Mouse (Mus musculus): ENCODE results near the gene Rmi1. TPM values are rescaled to one million over a fixed set of nuclear protein-coding genes. Genes with fewer than 3 reads are reported as not detected.
"Not testable (repeated sequence)": the region's sequence is repeated elsewhere in the genome, so short reads cannot be mapped to it uniquely, and the experiment has no call there.

Rmi1 gene
- 27.6 and 30.9 TPM in 2 replicates for polyA plus RNA-seq (2016; fragmentation: Nextera tagmentation; extraction: Ambion mirVana)

DNA sequence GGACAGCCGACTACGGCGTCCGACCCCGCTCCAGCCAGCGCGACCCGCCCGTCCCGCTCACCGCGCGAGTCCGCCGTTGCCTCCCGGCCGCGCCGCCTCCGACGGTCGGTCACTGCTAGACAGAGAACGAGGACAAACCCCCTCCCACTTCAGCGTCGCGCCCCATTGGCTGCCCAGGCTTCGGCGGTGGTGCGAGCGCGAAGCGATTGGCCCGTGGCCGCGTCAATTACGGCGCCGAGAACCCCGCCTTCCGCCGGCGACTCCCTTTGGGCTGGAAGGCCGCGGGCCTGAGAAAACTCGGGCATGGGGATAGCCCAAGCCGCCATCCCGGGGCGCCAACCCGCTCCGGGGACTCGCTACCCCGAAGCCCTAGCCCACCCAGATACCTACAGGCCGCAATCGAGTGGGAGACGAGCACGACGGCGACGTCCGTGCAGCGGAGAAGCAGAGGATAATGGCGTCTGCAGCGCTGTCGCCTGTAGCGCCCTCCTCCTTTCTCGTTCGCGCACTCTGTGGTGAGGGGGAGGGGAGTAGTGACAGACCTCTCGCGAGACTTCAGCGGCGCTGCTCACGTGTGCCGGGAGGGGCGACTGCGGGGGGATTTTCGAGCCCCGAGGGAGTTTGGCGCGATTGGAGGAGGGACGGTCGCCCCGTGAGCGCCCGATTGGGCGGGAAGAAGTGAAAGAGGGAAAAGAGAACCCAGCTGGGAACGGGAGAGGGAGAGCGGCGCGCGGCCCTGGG lies at the start of gene Rmi1:
Gene Rmi1 (plus strand): TSS at position 246 of the 741 bp plus-strand sequence.
- peak; percentile 98 for DNase-seq (ENCODE audit: low spot score)
- no peaks in the 10 kb centered on the region for H3K9me3 ChIP-seq (replicated peaks)
- H3K27me3 ChIP-seq (ENCODE audit: low read depth, poor library complexity, severe bottlenecking), result no peaks in the 10 kb centered on the region
- H3K4me3 ChIP-seq, result peak within 1 kb of the TSS; percentile 97
- 0 out of 2 replicates have a peak, but pooled peaks cover 8% of the 10 kb centered on the region for H3K4me1 ChIP-seq
- peaks cover 39% of the 10 kb centered on the region for H3K36me3 ChIP-seq
- under 1% methylated on average over 91 of the region's 91 CpGs for WGBS
- peak within 1 kb of the TSS; percentile 100 for H3K27ac ChIP-seq

DNA sequence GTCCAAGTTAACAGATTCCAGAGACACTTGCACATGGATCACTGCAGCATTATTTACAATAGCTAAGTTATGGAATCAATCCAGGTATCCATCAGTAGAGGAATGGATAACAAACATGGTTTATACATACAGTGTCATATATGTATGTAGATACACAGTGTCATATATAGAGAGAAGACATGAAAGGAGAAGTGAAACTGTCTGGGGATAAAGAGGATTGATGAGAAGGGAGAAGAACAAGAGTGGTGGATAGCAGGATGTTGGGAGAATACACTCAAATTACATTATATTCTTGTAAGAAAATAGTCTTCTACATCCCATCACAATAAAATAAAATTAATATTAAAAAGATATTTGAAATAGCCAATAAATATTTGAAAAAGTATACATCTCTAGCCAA lies 49.1 kb upstream of the Rmi1 start:
- Histone ChIP-seq H3K4me1 (no peaks in the 10 kb centered on the region), H3K36me3 (no peaks in the 10 kb centered on the region), H3K27ac (no peak overlapping the region), H3K9me3 (replicated peaks) (no peaks in the 10 kb centered on the region), H3K27me3 (ENCODE audit: low read depth, poor library complexity, severe bottlenecking) (peaks cover 6% of the 10 kb centered on the region; the same call in 1 of the 2 replicates), H3K4me3 (no peak overlapping the region)
- DNase-seq (ENCODE audit: low spot score), result no peak

DNA sequence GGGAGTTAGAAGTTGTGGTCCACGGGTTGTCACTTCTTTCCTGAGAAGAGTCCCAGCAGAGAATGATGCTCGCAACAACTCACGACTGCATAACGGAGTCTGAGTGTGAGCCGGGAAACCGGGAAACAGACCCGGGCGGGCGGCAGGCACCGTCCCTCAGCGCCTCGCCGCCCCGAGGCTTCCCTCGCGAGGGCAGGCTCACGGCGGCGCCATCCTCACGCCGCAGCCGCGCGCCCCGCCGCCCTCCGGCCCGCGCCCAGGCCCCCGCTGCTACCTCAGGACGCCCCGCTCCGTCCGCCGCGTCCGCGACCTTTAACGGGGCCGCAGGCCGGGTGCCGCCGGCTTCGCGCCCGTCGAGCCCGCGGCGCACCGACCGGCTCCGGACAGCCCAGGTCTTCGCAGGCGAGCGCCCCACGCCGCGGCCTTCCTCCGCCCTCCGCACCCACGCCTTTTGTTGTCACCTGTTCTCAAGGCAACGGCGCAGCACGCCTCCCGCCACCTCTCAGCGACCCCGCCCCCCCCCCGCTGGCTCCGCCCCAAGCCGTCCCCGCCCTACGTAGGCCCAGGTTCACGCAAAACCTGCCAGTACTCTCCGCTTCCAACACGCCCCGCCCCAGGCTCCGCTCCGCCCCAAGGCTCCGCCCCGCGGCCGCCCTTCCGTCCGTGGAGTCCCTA lies 43.3 kb upstream of the Rmi1 start, which contains the start of gene Kif27:
Gene Kif27 (minus strand): TSS at position 494 of the 675 bp plus-strand sequence.
- Histone ChIP-seq H3K4me1 (peaks cover 12% of the 10 kb centered on the region), H3K27me3 (ENCODE audit: low read depth, poor library complexity, severe bottlenecking) (peaks cover 6% of the 10 kb centered on the region; the same call in 1 of the 2 replicates), H3K36me3 (no peaks in the 10 kb centered on the region), H3K27ac (peak within 1 kb of the TSS; percentile 81), H3K9me3 (replicated peaks) (no peaks in the 10 kb centered on the region), H3K4me3 (peak within 1 kb of the TSS; percentile 90)
- WGBS, result 1% methylated on average over 84 of the region's 85 CpGs
- DNase-seq (ENCODE audit: low spot score), result peak; percentile 93

DNA sequence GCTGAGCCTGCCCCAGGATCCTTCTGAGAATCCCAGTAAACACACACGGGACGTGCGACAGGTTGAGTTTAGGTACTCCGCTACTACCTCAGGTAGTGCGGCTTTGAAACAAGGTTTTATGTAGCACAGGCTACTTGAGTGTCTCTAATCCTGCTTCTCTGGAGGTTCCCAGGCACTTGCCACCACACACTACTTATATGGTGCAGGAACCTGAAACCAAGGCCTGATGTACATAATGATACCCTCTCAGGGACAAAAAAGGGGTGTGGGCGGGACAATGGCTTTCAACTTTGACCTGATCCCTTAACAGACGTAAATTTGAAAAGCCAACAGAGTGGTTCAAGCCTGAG lies 42.8 kb upstream of the Rmi1 start:
- Histone ChIP-seq H3K36me3 (no peaks in the 10 kb centered on the region), H3K4me1 (peaks cover 12% of the 10 kb centered on the region), H3K9me3 (replicated peaks) (no peaks in the 10 kb centered on the region), H3K27ac (peak overlapping the region; percentile 81), H3K4me3 (peak overlapping the region; percentile 90), H3K27me3 (ENCODE audit: low read depth, poor library complexity, severe bottlenecking) (peaks cover 6% of the 10 kb centered on the region; the same call in 1 of the 2 replicates)
- 4% methylated on average over 7 of the region's 7 CpGs for WGBS
- no peak for DNase-seq (ENCODE audit: low spot score)

DNA sequence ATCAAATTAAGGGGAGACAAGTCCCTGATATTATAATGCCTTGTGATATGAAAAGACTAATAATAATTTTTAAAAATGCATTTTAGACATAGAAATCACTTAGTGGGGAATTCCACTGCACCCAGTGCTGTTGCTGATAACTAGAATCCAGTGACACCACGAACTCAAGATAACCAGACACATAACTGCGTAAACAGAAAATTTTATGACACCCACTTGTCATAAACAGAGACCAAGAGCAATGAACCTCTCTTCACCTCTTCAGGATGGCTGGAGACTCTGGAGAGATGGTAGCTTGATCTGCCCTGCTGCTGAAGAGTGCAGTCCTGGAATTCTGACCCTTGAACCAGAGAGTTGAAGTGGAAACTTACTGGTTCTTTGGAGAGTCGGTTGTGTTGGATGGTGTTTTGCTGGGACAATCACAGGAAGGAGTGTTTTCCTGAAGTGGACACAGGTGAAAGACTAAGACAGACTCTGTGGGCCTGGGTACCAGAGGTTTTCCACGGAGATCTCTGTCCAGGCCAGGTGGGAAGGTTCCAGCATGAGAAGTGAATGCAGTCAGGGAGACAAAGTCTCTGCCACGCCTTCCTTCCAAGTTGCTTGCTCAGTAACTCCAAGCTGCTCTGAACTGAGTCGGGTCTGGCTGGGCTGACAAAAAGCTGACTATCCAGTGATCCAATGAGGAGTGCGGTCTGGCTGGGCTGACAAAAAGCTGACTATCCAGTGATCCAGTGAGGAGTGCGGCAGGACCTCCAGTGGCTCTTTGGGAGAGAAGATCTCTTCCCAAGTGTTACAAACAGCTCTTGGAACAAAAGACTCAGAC lies 37.5 kb upstream of the Rmi1 start:
- peak; percentile 19 for DNase-seq (ENCODE audit: low spot score)
- Histone ChIP-seq H3K27me3 (ENCODE audit: low read depth, poor library complexity, severe bottlenecking) (no peaks in the 10 kb centered on the region), H3K4me3 (no peak overlapping the region), H3K27ac (no peak overlapping the region), H3K4me1 (no peaks in the 10 kb centered on the region), H3K36me3 (no peaks in the 10 kb centered on the region), H3K9me3 (replicated peaks) (no peaks in the 10 kb centered on the region)
- WGBS, result 84% methylated on average over 8 of the region's 8 CpGs

DNA sequence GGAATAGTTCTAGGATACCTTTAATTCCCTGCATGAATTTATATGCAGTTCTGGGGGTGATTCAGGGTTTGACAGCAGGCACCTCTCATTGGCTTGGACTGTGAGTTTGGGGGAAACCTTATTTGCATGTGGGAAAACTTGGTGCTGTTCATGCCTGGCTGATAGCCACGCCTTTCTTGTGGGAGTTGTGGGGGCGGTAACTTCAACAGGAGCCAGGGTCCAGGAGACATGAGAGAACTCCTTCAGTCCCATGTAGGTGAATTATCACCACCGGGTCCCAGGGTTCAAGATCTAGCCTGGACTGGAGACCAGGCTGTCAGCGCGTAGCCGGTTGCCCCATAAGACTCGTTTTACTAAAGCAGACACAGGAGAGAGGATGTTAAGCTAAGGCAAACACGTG lies 36.9 kb upstream of the Rmi1 start:
- WGBS, result 83% methylated on average over 8 of the region's 8 CpGs
- H3K4me3 ChIP-seq; H3K27me3 ChIP-seq (ENCODE audit: low read depth, poor library complexity, severe bottlenecking); H3K27ac ChIP-seq; DNase-seq (ENCODE audit: low spot score); H3K4me1 ChIP-seq; H3K36me3 ChIP-seq; H3K9me3 ChIP-seq (replicated peaks): not testable (repeated sequence)

DNA sequence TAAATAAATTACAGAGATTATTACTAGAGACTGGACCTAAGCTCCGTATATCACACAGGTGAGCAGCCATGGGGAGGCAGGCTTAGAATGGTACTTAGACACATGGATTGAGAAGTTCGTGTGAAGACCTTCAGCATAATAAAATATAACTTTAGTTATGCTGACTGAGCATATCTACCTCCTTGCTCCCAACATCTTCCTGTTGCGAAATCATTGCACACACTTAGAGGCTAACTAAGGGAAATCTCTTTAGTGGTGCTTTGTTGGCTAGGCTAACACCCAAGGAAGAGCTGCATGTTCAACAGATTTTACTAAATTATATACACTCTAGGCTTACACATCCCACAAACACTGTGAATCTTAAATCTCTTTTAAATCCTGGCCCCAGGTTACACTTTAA lies 35.7 kb upstream of the Rmi1 start:
- H3K4me1 ChIP-seq, result no peaks in the 10 kb centered on the region
- DNase-seq (ENCODE audit: low spot score), result no peak
- 91% methylated on average over 3 of the region's 3 CpGs for WGBS
- H3K9me3 ChIP-seq (replicated peaks), result no peaks in the 10 kb centered on the region
- H3K36me3 ChIP-seq, result no peaks in the 10 kb centered on the region
- H3K27me3 ChIP-seq (ENCODE audit: low read depth, poor library complexity, severe bottlenecking), result no peaks in the 10 kb centered on the region
- H3K4me3 ChIP-seq, result no peak overlapping the region
- H3K27ac ChIP-seq, result no peak overlapping the region

DNA sequence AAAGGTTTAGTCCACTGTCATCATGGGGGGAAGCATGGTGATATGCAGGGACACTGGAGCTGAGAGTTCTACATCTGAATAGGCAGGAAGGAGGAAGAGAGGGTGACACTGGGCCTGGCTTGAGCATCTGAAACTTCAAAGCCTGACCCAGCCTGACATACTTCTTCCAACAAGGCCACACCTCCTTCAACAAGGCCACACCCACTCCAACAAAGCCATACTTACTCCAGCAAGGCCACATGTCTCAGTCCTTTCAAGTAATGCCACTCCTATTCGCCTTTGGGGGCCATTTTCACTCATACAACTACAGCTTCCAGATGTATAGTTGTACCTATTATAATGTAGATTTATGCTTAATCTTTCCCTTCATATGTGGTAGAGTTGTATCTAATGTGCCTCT lies 34.4 kb upstream of the Rmi1 start:
- H3K9me3 ChIP-seq (replicated peaks), result no peaks in the 10 kb centered on the region
- no peak for DNase-seq (ENCODE audit: low spot score)
- H3K4me3 ChIP-seq, result no peak overlapping the region
- H3K27ac ChIP-seq, result no peak overlapping the region
- WGBS, result 73% methylated on average over 1 of the region's 1 CpGs
- H3K27me3 ChIP-seq (ENCODE audit: low read depth, poor library complexity, severe bottlenecking), result no peaks in the 10 kb centered on the region
- H3K4me1 ChIP-seq, result no peaks in the 10 kb centered on the region
- no peaks in the 10 kb centered on the region for H3K36me3 ChIP-seq

DNA sequence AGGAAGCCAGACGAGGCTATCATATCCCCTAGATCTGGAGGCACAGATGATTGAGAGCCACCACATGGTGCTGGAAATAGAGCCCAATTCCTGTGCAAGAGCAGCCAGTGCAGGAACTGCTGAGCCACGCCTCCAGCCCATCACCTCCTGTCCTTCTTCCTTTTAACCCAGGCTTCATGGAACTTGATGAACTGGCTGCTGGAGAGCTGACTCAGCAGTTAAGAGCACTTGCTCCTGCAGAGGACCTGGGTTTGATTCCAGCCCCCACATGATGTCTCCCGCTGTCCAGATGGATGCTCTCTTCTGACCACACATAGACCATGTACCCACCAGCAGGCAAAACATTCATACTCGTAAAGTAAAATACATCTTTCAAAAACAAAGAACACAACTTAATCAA lies 33.2 kb upstream of the Rmi1 start:
- Histone ChIP-seq H3K9me3 (replicated peaks) (no peaks in the 10 kb centered on the region), H3K4me3 (no peak overlapping the region)
- WGBS, result 82% methylated on average over 4 of the region's 4 CpGs

DNA sequence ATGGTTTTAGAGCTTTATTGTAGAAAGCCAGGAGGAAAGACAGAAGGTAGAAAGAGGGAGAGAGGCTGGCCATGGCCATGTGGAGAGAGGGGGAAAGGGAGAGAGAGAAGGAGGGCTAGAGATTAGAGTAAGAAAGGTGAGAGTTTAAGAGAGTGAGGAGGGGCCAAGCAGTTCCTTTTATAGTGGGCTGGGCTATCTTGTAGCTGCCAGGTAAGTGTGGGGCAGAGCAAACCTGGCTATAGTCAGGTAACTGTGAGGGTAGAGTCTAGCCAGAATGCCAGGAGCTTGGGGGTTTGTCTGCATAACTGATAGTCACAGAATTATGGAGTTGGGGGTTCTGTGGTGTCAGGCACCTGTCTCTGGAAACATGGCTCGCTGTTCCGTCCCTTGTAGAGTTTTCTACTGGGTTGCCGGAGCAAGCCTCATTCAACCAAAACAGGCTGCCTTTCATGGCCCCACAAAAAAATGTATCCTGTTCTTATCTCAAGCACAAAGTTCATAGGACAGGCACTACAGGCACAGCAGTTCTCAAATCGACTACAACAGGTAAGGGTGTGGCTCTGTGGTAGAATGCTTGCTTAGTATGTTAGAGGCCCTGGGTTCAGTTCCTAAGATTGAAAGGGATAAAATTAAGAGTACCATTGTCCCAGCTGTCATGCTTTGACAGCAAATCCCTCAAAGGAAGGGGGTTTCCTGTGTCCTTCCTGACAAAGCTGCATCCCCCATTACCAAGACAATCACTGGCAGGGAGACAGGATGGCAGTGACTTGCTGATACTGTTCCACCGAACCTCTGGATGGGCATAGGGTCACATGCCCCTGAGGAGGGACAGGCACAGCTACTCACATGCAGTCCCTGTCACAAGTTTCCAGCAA lies 29.5 kb upstream of the Rmi1 start:
- H3K4me1 ChIP-seq, result no peaks in the 10 kb centered on the region
- no peak overlapping the region for H3K4me3 ChIP-seq
- no peak for DNase-seq (ENCODE audit: low spot score)
- H3K27me3 ChIP-seq (ENCODE audit: low read depth, poor library complexity, severe bottlenecking), result no peaks in the 10 kb centered on the region
- no peaks in the 10 kb centered on the region for H3K36me3 ChIP-seq
- no peak overlapping the region for H3K27ac ChIP-seq
- whole genome bisulfite sequencing, result 92% methylated on average over 5 of the region's 5 CpGs
- H3K9me3 ChIP-seq (replicated peaks), result no peaks in the 10 kb centered on the region

More for the DNA sequence above, 33.2 kb upstream of the Rmi1 start:
- H3K4me1 ChIP-seq, result no peaks in the 10 kb centered on the region
- no peak overlapping the region for H3K27ac ChIP-seq
- H3K27me3 ChIP-seq (ENCODE audit: low read depth, poor library complexity, severe bottlenecking), result no peaks in the 10 kb centered on the region
- H3K36me3 ChIP-seq, result no peaks in the 10 kb centered on the region
- no peak for DNase-seq (ENCODE audit: low spot score)

DNA sequence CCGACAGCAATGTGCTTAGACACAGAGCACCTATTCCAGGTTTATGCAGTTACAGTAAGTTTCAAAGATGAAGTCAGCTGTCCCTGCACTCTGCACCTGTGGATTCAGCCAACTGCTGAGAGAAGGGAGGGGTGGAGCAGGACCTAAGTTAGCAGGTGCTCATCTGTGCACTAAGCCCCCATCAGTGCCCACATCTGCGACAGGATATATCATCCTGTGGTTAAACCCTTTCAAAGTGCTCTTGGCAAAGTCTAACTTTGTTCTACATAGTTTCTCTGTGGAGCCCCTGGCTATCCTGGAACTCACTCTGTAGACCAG lies 28.9 kb upstream of the Rmi1 start:
- Histone ChIP-seq H3K36me3 (no peaks in the 10 kb centered on the region), H3K9me3 (replicated peaks) (no peaks in the 10 kb centered on the region), H3K4me3 (no peak overlapping the region), H3K27me3 (ENCODE audit: low read depth, poor library complexity, severe bottlenecking) (no peaks in the 10 kb centered on the region), H3K4me1 (no peaks in the 10 kb centered on the region), H3K27ac (no peak overlapping the region)
- no peak for DNase-seq (ENCODE audit: low spot score)
- WGBS, result 88% methylated on average over 2 of the region's 2 CpGs

DNA sequence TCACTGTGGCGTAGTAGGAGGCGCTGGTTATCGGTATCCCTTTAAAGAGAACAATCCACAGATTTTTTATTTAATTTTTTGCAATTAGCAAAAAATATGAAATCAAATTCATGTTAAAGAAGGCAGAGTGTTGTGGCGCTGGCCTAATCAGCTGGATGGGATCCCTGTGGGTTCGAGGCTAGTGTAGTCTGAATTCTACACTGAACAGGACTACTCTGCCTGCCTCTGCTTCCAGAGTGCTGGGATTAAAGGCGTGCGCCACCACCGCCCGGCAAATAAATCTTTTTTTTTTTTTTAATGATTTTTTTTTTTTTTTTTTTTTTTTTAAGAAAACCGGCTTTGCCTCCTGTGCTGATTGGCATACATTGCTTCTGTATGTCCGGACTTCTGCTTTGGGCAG lies 17.7 kb upstream of the Rmi1 start:
- H3K4me3 ChIP-seq, result peak overlapping the region; percentile 87
- peaks cover 14% of the 10 kb centered on the region for H3K9me3 ChIP-seq (replicated peaks)
- H3K4me1 ChIP-seq, result peaks cover 15% of the 10 kb centered on the region
- 63% methylated on average over 11 of the region's 11 CpGs for WGBS
- DNase-seq (ENCODE audit: low spot score), result no peak
- H3K36me3 ChIP-seq, result peaks cover 38% of the 10 kb centered on the region
- H3K27ac ChIP-seq, result peak overlapping the region; percentile 90
- H3K27me3 ChIP-seq (ENCODE audit: low read depth, poor library complexity, severe bottlenecking), result no peaks in the 10 kb centered on the region
